Mouse (Mus musculus): ENCODE measurements around the gene Slc15a3.

Gene Slc15a3

DNA sequence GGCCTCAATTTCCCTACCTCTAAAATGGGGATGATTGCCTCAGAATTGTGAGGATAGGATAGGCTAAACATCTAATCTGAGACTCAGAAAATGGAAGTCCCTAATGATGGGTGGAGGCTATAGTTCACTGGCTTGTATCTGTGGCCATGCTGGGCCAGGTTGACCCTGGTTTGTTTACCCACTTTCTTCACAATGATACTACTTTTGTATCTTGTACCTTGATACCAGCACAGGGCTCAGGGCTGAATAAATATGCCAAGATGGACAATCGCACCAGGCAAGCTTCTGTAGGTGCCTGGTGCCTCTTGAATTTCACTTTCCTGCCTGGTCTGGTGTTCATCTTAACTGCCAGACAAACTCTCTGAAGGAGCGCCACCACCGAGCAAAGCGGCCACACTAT lies 17.0 kb upstream of the Slc15a3 start:
- DNase-seq (ENCODE audit: low spot score): no peak

DNA sequence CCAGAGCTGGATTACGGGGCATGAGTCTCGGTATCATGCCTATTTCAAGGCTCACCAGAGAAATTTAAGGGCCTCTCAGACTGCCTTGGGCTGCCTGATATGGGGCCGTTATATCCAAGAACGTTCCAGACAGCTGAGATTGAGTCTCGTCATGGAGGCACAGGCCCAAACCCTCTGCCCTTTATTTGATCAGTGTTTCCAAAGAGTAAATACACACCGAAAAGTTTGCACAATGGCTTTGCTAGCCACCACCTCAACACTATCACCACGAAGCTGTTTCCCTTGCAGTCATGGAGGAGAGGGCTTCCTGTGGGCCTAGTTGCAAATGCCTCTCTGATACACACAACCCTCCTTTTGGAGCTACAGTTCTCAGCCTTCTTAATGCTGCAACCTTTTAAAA lies 15.5 kb upstream of the Slc15a3 start:
- DNase-seq (ENCODE audit: low spot score): no peak

DNA sequence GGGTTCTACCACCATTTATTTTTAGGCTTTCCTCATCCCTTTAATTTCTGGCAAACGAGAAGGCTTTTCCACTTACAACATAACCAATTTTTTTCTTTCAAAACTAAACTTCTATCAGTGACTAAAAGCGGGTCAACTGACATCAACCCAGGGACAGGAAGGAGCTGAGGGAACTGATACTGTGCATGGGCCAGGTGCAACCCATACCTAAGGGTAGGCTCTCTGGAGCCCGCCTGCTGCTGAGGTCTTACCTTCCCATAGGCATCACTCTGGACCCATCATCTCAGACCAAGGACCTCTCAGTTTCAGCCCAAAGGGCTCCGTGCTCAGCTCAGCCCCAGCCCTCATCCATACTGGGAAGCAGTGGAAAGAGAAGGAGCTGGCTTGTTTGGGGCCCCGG lies 11.2 kb upstream of the Slc15a3 start:
- DNase-seq (ENCODE audit: low spot score): no peak

DNA sequence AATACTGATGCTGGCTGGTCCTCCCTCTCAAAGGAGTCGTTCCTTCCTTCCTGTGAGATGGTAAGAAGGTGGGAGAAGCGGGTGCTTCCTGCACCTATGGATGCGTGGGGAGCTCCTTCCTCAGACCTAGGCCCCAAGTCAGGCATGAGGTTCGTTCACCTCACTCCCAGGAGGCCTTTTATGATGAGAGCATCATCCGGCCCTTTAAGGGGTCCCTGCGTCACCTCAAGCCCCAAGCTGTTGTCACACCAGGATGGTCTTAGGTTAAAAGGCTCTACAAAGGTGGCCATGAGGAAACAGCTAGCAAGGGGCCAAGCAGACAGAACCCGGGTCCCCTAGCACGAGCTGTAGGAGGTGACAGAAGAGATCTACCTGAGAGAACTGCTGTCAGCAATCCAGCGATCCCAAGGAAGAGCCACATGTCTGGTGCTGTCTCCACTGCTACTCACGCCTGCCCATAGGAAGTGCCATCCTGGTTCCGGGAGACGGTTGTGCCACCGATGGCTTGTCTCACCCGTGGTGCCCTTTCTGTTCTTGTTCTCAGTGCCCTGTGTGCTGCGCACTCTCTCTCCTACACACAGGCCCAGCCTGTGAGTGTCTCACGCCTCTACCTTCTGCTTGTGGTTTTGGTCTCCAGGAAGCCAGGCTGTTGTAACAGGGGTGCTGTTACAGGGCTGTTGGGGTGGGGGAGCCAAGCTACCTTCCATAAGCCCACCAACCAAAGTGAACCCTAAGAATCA lies 9.9 kb upstream of the Slc15a3 start, which contains the start of gene Cd6:
Cd6 (minus strand) TSS at position 623 of the 740 bp plus-strand sequence.
- no peak for DNase-seq (ENCODE audit: low spot score)

DNA sequence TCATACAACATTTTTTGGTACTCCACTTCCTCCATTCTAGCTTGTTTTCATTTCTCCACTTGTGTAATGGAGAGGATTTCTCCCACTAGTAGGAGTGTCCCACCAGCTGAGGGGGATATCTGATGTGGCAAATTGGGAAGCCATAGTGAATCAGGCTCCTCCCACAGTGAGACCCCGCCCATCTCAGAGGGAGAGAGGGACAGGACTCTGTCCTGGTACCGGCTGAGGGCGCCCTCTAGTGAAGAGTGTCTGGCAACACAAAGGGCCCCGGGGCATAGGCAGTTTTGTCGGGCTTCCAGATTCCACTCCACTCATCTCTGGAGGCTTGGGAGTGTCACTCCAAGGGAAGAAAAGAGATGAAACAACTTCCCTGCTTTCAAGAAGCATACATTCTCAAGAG lies 8.1 kb upstream of the Slc15a3 start:
- peak; percentile 79 for DNase-seq (ENCODE audit: low spot score)

DNA sequence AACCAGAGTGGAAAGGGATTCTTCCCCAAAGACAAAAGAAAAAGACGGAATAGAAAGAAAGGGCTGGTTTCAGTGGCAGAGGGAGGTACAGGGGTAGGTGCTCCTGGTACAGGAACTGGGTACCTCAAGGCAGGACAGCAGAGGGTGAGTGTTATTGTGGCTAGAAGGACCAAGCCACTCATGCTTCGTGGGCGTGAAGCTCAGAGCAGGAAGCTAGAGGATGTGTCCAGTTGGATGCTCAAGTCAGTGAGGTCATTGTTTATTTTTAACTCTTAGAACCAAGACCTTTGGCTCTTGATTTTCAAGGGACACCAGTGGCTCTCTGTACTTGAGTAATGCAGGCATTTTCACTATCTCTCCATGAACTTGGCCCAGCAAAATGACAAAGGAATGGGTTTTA lies 7.5 kb upstream of the Slc15a3 start:
- no peak for DNase-seq (ENCODE audit: low spot score)

DNA sequence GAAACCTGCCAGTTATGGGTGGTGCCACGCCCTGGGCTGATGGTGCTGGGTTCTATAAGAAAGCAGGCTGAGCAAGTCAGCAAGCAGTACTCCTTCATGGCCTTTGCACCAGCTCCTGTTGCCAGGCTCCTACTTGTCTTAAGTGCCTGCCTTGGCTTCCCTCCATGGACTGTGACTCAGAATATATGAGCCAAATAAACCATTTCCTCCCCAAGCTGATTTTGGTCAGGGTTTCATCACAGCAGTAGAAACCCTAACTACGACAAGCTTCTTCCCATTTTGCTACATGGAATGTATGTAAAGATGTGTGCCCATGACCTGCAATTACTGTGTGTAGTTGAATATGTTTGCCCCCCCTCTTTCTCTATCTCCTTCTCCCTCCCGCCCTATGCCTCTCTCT lies 5.9 kb upstream of the Slc15a3 start:
- DNase-seq (ENCODE audit: low spot score): no peak

DNA sequence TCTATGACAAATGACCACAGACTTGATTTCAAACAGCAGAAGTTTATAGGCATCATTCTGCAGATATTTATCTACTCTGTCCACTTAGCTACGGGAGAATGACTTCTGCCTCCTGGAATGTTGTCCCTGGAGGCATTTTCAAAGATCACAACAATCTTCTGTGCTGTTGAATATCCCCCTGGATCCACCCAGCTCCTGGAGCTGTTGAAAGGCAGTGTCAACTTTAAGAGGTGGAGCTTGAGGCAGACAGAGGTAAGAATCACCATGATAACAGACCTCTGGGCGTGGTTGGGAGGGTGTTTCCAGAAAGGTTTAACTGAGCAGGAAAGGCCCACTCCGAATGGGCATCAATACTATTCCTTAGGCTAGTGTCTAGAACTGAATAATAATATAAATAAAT lies 3.9 kb upstream of the Slc15a3 start:
- DNase-seq (ENCODE audit: low spot score): no peak

DNA sequence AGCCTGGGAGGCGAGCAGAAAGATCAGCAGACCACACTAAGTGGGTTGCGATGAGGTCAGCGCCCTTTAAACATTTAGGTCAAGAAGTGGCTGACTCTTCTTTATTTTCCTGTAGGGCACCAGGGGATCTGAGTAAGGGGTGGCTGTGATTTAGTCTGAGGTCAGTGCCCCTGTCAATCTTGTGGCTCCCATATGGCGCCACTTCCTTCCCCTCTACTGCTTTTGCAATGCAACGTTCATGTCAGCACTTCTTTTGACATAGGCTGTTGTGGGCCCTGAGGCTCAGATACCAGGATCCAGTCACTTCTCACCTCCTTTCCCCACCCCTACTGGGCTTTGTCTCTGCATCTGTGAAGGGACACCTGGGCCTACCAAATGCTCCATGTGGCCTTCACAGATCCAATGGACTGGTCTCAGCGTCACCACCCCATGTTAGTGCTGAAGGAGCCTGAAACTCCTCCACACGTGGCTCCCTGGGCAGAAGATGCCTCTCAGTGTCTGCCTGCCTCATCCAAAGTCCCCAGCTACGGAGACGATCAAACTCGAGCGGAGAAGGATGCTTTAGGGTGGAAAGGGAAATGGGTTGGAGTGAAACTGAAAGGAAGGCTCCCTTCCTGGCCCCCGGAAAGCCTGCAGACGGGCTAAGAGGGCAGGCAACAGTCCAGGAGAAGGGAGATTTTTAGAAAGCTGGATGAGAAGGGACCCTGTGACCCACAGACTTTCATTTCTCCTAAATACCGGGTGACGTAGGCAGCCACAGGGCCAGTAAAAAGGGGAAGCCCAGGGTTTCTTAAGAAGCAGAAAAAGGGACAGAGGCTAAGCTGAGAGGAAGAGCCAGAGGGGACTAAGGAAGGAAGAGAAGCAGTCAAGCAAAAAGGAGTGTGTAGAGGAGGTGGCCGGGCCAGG lies 2.4 kb downstream of the Slc15a3 start:
- DNase-seq (ENCODE audit: low spot score): peak; percentile 76

DNA sequence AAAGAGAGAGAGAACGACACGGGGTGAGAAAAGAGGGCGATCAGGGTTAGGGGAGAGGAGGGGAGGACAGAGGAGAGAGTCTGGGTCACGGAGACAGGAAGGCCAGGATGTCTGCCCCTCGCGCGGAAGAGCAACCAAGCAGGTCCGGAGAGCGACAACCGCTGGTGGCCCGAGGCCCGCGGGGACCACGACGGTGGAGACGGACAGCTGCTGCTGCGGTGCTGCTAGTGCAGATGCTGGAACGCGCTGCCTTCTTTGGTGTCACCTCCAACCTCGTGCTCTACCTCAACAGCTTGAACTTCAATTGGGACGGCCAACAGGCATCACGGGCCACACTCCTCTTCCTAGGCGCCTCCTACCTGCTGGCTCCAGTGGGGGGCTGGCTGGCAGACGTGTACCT lies 3.4 kb downstream of the Slc15a3 start:
- peak; percentile 7 for DNase-seq (ENCODE audit: low spot score)

DNA sequence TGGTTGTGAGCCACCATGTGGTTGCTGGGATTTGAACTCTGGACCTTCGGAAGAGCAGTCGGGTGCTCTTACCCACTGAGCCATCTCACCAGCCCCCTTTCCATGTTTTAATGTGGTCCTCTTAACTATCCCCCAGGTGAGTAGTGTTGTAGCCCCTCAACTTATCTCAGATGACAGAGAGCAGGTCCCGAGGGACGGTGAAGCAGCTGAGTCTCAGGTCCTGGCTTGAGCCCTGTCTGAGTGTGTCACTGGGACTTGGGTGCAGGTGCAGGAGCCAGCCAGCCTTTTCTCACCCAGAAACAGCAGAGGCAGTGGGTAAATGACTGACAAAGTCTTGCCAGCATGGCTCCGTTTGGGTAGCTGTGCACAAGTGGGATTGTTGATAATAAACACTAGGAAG lies 4.7 kb downstream of the Slc15a3 start:
- DNase-seq (ENCODE audit: low spot score): no peak

DNA sequence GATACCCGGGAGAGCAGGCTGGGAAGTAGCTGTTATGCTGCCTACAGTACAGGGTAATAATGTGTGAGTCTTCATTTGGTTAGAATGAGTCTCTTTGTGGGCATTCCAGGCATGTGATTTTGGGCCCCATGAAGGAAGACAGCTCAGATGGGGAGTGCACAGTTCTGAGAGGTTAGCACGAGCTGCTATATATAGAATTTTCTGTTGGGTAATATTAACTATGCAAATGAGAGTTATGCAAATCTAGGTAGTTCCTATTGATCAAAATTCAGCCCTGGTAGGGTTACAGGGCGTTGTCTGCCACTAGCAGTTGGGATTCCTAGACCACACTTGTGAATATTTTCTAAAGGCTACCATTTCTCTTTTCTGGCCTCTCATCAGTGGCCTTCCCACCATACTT lies 5.9 kb downstream of the Slc15a3 start:
- DNase-seq (ENCODE audit: low spot score): no peak

DNA sequence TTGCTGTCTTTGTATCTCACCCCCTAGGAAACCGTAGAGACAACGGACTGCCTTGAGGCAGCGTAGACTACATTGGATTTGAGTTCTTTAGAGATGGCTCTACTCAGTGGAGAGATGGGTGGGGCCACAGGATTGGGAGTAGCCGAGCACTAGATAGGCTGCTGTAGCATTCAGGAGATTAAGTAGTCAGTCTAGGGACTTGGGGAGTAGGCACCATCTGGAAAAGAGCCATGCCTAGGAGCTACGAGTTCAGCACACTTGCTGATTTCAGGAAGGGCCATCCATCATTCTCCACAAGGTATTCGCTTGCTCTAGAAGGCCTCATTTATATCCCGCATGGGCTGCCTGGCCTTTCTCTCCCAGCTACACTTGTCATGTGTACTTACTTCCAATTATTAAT lies 6.6 kb downstream of the Slc15a3 start:
- DNase-seq (ENCODE audit: low spot score): peak; percentile 15

DNA sequence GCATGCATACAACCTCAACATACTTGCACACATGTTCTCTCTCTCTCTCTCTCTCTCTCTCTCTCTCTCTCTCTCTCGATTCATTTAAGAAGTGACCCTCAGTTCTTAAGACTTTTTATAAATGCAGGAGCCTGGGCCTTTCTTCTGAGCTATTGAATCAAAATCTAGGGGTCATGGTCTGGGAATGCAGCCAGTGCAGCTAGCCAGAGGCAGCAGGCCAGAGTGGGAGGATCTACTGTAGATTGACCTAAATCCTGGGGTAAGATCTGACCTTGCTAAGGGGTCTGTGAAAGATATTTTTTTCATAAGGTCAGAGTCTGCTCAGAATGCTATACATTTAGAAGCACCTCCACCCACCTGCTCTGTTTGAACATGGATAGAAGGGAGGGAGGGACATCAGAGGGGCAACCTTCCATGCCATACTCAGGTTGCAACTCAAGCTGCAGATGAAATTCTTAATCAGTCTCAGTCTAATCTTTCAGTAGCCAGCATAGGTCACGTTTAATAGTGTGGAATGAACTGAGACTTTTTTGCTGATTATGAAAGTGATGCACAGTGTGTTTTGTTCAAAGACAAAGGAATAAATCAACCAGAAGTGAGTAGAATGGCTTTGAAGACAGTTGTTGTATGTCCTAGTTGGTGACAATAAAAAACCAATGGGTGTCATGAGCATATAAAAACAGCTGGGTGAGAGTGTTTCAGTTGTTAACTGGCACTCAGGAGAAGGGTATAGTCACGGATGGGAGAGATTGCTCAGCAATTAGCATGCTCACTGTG lies 8.0 kb downstream of the Slc15a3 start:
- DNase-seq (ENCODE audit: low spot score): no peak

DNA sequence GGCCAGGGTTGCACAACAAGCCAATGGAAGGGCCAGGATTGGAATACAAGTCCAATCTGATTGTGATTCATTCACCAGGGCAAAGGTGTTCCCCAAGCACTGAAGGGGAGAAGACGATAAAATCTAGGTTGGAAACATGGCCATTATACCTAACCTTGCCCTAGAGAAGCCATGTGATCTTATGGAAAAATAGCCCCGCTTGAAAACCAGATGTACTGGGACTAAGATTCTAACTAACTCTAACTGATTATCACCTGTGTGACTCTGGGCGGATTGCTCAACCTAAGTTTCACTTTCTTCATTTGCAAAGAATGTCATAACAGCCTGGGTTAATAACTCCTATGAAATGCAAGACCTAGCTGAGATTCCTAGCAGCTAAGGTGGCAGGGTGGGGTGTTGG lies 15.9 kb downstream of the Slc15a3 start:
- DNase-seq (ENCODE audit: low spot score): no peak

DNA sequence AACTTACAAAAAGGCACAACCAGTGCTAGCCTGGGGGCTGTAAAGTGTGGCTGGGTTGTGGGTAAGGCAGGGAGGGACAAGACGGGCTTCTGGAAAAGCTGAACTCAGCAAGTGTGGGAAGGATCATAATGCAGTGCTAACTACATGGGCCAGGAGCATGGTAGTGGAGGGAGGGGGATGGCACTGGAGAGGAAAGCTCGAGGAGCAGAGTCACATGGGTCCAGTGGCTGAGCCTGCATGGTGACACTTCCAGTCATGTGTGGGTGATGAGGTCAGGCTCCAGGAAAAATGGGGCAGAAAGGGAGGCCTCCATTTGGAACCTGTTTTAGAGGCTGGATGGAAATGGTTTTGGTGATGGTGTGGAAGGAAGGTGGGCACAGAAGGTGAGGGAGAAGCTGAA lies 17.0 kb downstream of the Slc15a3 start:
- no peak for DNase-seq (ENCODE audit: low spot score)

DNA sequence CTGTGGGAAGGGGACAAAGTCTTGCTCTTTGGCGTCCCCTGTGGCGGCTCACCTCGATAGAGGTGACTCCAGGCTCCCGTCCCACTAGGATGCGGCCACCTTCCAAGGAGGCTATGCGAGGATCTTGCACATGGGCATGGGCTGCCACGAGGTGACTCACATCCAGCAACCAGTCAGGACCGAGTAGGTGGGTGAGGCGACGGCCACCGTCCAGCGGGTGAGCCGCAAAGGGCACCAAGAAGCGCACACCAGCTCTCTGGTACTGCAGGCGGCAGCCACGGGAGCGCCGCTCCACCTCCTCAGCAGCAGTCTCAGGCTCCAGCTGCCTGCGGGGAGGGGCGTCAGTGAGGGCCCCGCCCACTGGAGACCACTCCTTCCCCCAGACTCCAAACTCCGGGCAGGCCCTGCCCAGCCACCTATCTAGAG lies 20.6 kb downstream of the Slc15a3 start:
- peak; percentile 47 for DNase-seq (ENCODE audit: low spot score)

DNA sequence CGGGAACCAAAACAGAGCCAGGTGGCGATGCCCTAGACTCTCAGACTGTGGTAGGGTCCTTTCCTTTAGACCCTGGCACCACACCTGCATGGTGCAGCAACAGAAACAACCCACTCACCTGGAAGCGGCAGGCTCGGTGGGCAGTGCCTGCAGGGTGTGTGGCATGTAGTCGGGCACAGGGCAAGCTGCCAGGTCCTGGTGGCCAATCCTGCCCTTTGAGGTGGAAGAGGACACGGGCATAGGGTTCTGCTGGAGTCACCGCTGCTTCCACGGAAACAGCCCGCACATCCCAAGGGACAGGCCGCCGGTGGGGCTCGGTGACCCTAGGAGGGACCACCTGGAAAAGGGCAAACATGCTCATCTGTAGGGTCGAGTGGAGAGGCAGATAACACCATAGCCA lies 26.8 kb downstream of the Slc15a3 start:
- no peak for DNase-seq (ENCODE audit: low spot score)

DNA sequence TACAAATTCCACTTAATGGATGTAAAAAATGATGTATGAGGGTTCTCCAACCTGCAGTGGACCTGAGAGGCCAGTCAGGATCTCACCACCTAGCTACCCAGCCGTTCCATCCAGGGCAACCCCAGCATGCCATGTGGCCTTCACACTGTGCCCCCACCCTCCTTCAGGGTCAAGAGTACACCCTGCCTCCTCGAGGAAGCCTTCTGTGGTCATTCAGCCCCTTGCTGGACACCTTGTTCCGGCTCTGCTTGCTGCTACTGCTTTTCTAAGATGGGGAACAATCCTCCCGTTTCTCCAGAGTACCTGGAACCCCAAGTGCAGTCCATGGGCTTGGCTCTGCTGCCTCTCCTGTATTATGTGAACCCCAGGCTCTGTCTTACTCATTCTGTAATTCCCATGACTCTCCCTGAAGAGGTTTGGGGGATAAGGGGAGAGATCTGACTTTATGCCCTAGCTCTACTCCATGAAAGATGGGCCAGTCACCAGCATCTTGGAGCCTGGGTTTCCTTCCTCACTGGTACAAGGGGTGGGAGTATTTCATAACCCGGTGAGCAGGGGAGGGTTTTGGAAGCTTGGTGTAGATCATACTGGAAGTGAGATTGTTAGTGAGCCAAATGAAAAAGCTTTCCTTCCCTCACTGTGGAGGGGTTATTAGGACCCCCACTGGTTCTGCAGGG lies 28.6 kb downstream of the Slc15a3 start:
- DNase-seq (ENCODE audit: low spot score): no peak

DNA sequence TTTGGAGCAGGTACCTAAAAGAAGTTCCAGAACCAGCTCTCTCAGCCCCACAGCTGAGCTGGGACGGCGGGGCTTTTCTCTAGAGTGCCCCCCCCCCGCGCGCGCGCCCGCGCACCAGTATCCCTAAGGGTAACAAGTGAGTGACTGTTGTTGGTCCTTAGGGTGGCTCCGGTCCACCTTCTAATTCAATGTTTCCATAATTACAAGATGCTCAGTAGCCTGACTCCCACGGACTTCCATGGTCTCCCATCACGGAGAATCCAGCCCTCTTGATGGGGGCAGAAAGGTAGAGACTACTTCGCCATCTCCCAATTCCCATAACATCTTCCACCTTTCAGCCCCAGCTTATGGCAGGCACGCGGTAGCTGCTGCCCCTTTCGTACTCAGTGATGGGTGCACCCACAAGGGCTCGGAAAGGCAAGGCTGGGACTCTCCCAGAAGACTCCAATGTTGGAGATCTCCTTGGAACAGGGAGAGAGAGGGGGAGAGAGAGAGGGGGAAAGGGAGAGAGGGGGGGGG lies 29.2 kb downstream of the Slc15a3 start:
- DNase-seq (ENCODE audit: low spot score): peak; percentile 40

DNA sequence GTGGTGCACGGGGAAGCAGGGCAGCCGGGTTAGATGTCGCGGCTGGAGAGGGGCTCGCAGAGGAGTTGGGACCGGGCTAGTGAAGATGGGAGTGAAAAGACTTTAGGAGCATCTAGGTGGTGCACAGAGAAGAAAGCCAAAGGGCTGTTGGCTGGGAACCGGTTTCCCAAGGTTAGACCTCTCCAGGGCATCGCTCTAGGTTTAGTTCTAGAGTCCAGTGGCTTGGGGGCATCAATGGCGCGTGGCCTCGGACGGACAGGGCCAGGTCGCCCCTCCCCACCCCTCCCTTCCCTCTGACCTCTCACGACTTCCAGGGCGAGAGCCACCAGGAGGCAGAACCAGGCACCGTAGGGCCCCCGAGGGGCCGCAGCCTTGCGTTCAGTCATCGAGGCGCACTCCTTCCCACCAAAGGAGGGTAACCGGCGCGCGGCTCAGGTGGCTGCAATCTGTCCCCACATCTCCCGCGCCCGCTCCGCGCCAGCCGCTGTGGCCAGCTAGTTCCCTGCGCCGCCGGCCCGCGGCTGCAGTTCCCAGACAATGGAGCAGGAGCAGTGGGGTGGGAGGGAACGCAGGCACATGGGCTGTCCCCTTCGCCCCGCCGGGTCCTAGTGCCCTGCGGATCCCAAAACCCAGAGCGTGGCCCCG lies 29.8 kb downstream of the Slc15a3 start:
- peak; percentile 94 for DNase-seq (ENCODE audit: low spot score)

All from embryo, embryonic 10.5 days (tissue).